Comparison of ENCODE assay signal across 11 mouse cellular contexts in genomic region chr2:146330101-146330500, GRCm38 (mm10).
"Had no signal": no experiment of that assay in that cellular context is flagged by ENCODE, and none has a peak within 500 bp of the region (broad histone marks: within the 10 kb centered on the region; RNA-seq: fewer than 3 reads in every experiment).

No protein-coding gene starts in this region.

- H3K27me3 ChIP-seq: liver, embryonic 13.5 days; lung, embryonic 15.5 days; megakaryocyte, embryonic 14.5 days; midbrain, embryonic 12.5 days; stomach, embryonic 15.5 days had no signal

- H3K4me3 ChIP-seq: left cerebral cortex, adult 2 months; limb, embryonic 10.5 days; liver, embryonic 13.5 days; lung, embryonic 15.5 days; megakaryocyte, embryonic 14.5 days; midbrain, embryonic 12.5 days; stomach, embryonic 15.5 days had no signal

- H3K36me3 ChIP-seq: limb, embryonic 10.5 days; lung, embryonic 15.5 days; midbrain, embryonic 12.5 days; stomach, embryonic 15.5 days had no signal

- H3K4me1 ChIP-seq: liver, embryonic 13.5 days; stomach, embryonic 15.5 days had no signal

- H3K4me2 ChIP-seq: liver, embryonic 13.5 days; lung, embryonic 15.5 days; midbrain, embryonic 12.5 days; stomach, embryonic 15.5 days had no signal

- H3K27ac ChIP-seq: left cerebral cortex, adult 2 months; limb, embryonic 10.5 days; liver, embryonic 13.5 days; lung, embryonic 15.5 days; macrophage; stomach, embryonic 15.5 days had no signal

- H3K9ac ChIP-seq: liver, embryonic 13.5 days; liver, postnatal 0 days; lung, embryonic 15.5 days; stomach, embryonic 15.5 days had no signal

- DNase-seq: liver, embryonic 13.5 days; liver, postnatal 0 days; thymus, adult 2 months; thymus, postnatal 25 days had no signal

- H3K9me3 ChIP-seq: limb, embryonic 10.5 days; liver, embryonic 13.5 days; lung, embryonic 15.5 days; megakaryocyte, embryonic 14.5 days; midbrain, embryonic 12.5 days; stomach, embryonic 15.5 days had no signal

- ATAC-seq: liver, postnatal 0 days had no signal
